Mouse (Mus musculus) neural tube, embryonic 13.5 days (tissue): ENCODE results near the gene Lss. TPM values are rescaled to one million over a fixed set of nuclear protein-coding genes. Genes with fewer than 3 reads are reported as not detected.

Experiments used
- ATAC-seq: fragments of 200-750 bp; cut with Nextera tagmentation; 2 replicates; pipeline ENCODE4 v1.8.0; 2017; ENCODE audit warnings: low read depth, mild to moderate bottlenecking, moderate TSS enrichment, moderate library complexity
- H3K27ac ChIP-seq: fragments of 300-500 bp; sonication (generic); replicated peaks from 2 replicates; pipeline ENCODE4 v1.5.1; 2015; ENCODE audit warnings: moderate library complexity, mild to moderate bottlenecking, inconsistent platforms
- H3K27me3 ChIP-seq: fragments of 300-500 bp; sonication (generic); 2 replicates; pipeline ENCODE4 v1.6.1; 2015; ENCODE audit warnings: mild to moderate bottlenecking, inconsistent platforms
- H3K36me3 ChIP-seq: fragments of 300-500 bp; sonication (generic); 2 replicates; pipeline ENCODE4 v1.6.1; 2015; ENCODE audit warnings: mild to moderate bottlenecking, inconsistent platforms
- H3K4me1 ChIP-seq: fragments of 300-500 bp; sonication (generic); replicated peaks from 2 replicates; pipeline ENCODE4 v1.6.1; 2015; ENCODE audit warnings: inconsistent platforms
- H3K4me2 ChIP-seq: fragments of 300-500 bp; sonication (generic); 2 replicates; pipeline ENCODE4 v1.6.1; 2015; ENCODE audit warnings: inconsistent platforms, mild to moderate bottlenecking, moderate library complexity
- H3K4me3 ChIP-seq: fragments of 300-500 bp; sonication (generic); 2 replicates; pipeline ENCODE4 v1.5.1; 2015; ENCODE audit warnings: mild to moderate bottlenecking, inconsistent platforms
- H3K9ac ChIP-seq: fragments of 300-500 bp; sonication (generic); 2 replicates; pipeline ENCODE4 v1.6.1; 2015; ENCODE audit warnings: moderate library complexity, mild to moderate bottlenecking, inconsistent platforms
- H3K9me3 ChIP-seq: fragments of 300-500 bp; sonication (generic); 2 replicates; pipeline ENCODE4 v1.6.1; 2016; ENCODE audit warnings: inconsistent platforms
- WGBS: fragments of 180-500 bp; shearing (Covaris S2); methylation state at CpG from one replicate; pipeline ENCODE4 v1.1.7; 2015; 5-methylcytosine and 5-hydroxymethylcytosine counted together
- polyA plus RNA-seq: library from polyadenylated mRNA; unstranded; fragments of >200 nt; fragmentation: Nextera tagmentation; extraction: Ambion mirVana; gene quantifications from 2 replicates; pipeline ENCODE4 v1.2.1, GENCODE M21; 2015

The Lss gene
- polyA plus RNA-seq = 35.5 and 38.7 TPM in 2 replicates

- H3K4me3 ChIP-seq = peak within 1 kb of the TSS; percentile 68
- H3K4me1 ChIP-seq = peaks cover 34% of the 10 kb centered on the region
- H3K4me2 ChIP-seq = peak within 1 kb of the TSS; percentile 79
- peak; percentile 100 for ATAC-seq
- peak within 1 kb of the TSS; percentile 81 for H3K27ac ChIP-seq
- under 1% methylated on average over 37 of the region's 37 CpGs for WGBS
- H3K36me3 ChIP-seq = peaks cover 27% of the 10 kb centered on the region
- no peaks in the 10 kb centered on the region for H3K27me3 ChIP-seq
- H3K9ac ChIP-seq = peak within 1 kb of the TSS; percentile 86
- H3K9me3 ChIP-seq = no peaks in the 10 kb centered on the region
Observed at GRCm38 (mm10) chr10:76531375-76531774, at the start of gene Lss. Gene Lss, plus strand, starts transcription at chr10:76531588.

GRCm38 (mm10) chr10:76486302-76486701, 45.1 kb upstream of the Lss start:
- Histone ChIP-seq H3K4me3 (no peak overlapping the region), H3K4me2 (no peak overlapping the region), H3K9me3 (no peaks in the 10 kb centered on the region), H3K4me1 (no peaks in the 10 kb centered on the region), H3K27me3 (no peaks in the 10 kb centered on the region), H3K36me3 (peaks cover 98% of the 10 kb centered on the region), H3K27ac (no peak overlapping the region), H3K9ac (no peak overlapping the region)
- ATAC-seq = no peak
- 95% methylated on average over 2 of the region's 2 CpGs for WGBS

- Histone ChIP-seq H3K36me3 (peaks cover 95% of the 10 kb centered on the region), H3K9ac (no peak overlapping the region), H3K4me2 (no peak overlapping the region), H3K9me3 (no peaks in the 10 kb centered on the region), H3K27me3 (no peaks in the 10 kb centered on the region), H3K4me3 (no peak overlapping the region), H3K27ac (no peak overlapping the region), H3K4me1 (no peaks in the 10 kb centered on the region)
- 95% methylated on average over 8 of the region's 8 CpGs for WGBS
- no peak for ATAC-seq
Observed at GRCm38 (mm10) chr10:76488265-76488664, 43.1 kb upstream of the Lss start.

- 93% methylated on average over 15 of the region's 15 CpGs for WGBS
- no peak for ATAC-seq
- Histone ChIP-seq H3K36me3 (peaks cover 95% of the 10 kb centered on the region), H3K4me3 (no peak overlapping the region), H3K4me1 (no peaks in the 10 kb centered on the region), H3K9ac (no peak overlapping the region), H3K4me2 (no peak overlapping the region), H3K9me3 (no peaks in the 10 kb centered on the region), H3K27me3 (no peaks in the 10 kb centered on the region), H3K27ac (no peak overlapping the region)
Observed at GRCm38 (mm10) chr10:76489205-76489604, 42.2 kb upstream of the Lss start.

GRCm38 (mm10) chr10:76493527-76493926, 37.9 kb upstream of the Lss start:
- 88% methylated on average over 1 of the region's 1 CpGs for WGBS
- H3K9ac ChIP-seq = no peak overlapping the region
- H3K4me1 ChIP-seq = no peaks in the 10 kb centered on the region
- H3K27ac ChIP-seq = no peak overlapping the region
- no peak for ATAC-seq
- peaks cover 90% of the 10 kb centered on the region for H3K36me3 ChIP-seq
- no peak overlapping the region for H3K4me2 ChIP-seq
- no peaks in the 10 kb centered on the region for H3K27me3 ChIP-seq
- H3K4me3 ChIP-seq = no peak overlapping the region
- H3K9me3 ChIP-seq = no peaks in the 10 kb centered on the region

- Histone ChIP-seq H3K9ac (no peak overlapping the region), H3K9me3 (no peaks in the 10 kb centered on the region), H3K27ac (no peak overlapping the region), H3K27me3 (no peaks in the 10 kb centered on the region), H3K36me3 (peaks cover 90% of the 10 kb centered on the region), H3K4me3 (no peak overlapping the region), H3K4me1 (no peaks in the 10 kb centered on the region), H3K4me2 (no peak overlapping the region)
- 95% methylated on average over 6 of the region's 6 CpGs for WGBS
- ATAC-seq = no peak
Observed at GRCm38 (mm10) chr10:76495501-76495900, 35.9 kb upstream of the Lss start.

GRCm38 (mm10) chr10:76496366-76496765, 35.0 kb upstream of the Lss start:
- H3K36me3 ChIP-seq = peaks cover 90% of the 10 kb centered on the region
- H3K9me3 ChIP-seq = no peaks in the 10 kb centered on the region
- no peak overlapping the region for H3K4me2 ChIP-seq
- H3K4me1 ChIP-seq = no peaks in the 10 kb centered on the region
- no peak overlapping the region for H3K27ac ChIP-seq
- 95% methylated on average over 7 of the region's 7 CpGs for WGBS
- no peak for ATAC-seq
- H3K4me3 ChIP-seq = no peak overlapping the region
- H3K9ac ChIP-seq = no peak overlapping the region
- no peaks in the 10 kb centered on the region for H3K27me3 ChIP-seq

GRCm38 (mm10) chr10:76497522-76497921, 33.9 kb upstream of the Lss start:
- Histone ChIP-seq H3K9ac (no peak overlapping the region), H3K4me3 (no peak overlapping the region), H3K36me3 (peaks cover 94% of the 10 kb centered on the region), H3K27me3 (no peaks in the 10 kb centered on the region), H3K4me2 (no peak overlapping the region), H3K27ac (no peak overlapping the region), H3K9me3 (no peaks in the 10 kb centered on the region), H3K4me1 (no peaks in the 10 kb centered on the region)
- 96% methylated on average over 4 of the region's 4 CpGs for WGBS
- no peak for ATAC-seq

GRCm38 (mm10) chr10:76504271-76504943, 27.0 kb upstream of the Lss start:
- Histone ChIP-seq H3K27ac (no peak overlapping the region), H3K4me2 (no peak overlapping the region), H3K36me3 (peaks cover 94% of the 10 kb centered on the region), H3K9ac (no peak overlapping the region), H3K4me1 (no peaks in the 10 kb centered on the region), H3K9me3 (no peaks in the 10 kb centered on the region), H3K27me3 (no peaks in the 10 kb centered on the region), H3K4me3 (no peak overlapping the region)
- no peak for ATAC-seq
- 90% methylated on average over 11 of the region's 11 CpGs for WGBS

GRCm38 (mm10) chr10:76505865-76506264, 25.5 kb upstream of the Lss start:
- ATAC-seq = no peak
- Histone ChIP-seq H3K4me1 (no peaks in the 10 kb centered on the region), H3K9ac (no peak overlapping the region), H3K4me2 (no peak overlapping the region), H3K27ac (no peak overlapping the region), H3K4me3 (no peak overlapping the region), H3K36me3 (peaks cover 93% of the 10 kb centered on the region), H3K9me3 (no peaks in the 10 kb centered on the region), H3K27me3 (no peaks in the 10 kb centered on the region)
- 95% methylated on average over 7 of the region's 7 CpGs for WGBS

GRCm38 (mm10) chr10:76512965-76513583, 18.3 kb upstream of the Lss start:
- Histone ChIP-seq H3K4me1 (no peaks in the 10 kb centered on the region), H3K36me3 (peaks cover 87% of the 10 kb centered on the region), H3K9me3 (0 out of 2 replicates have a peak, but pooled peaks cover 2% of the 10 kb centered on the region), H3K27me3 (no peaks in the 10 kb centered on the region), H3K9ac (no peak overlapping the region), H3K27ac (no peak overlapping the region), H3K4me3 (no peak overlapping the region), H3K4me2 (no peak overlapping the region)
- 46% methylated on average over 5 of the region's 5 CpGs for WGBS
- 0 out of 2 replicates have a peak, but pooled peaks have one; percentile 19 for ATAC-seq

- peak overlapping the region; percentile 57 for H3K27ac ChIP-seq
Observed at GRCm38 (mm10) chr10:76530922-76531321, 466 bp upstream of the Lss start.

More at GRCm38 (mm10) chr10:76530922-76531321, 466 bp upstream of the Lss start:
- Histone ChIP-seq H3K9ac (peak overlapping the region; percentile 71), H3K4me1 (peaks cover 34% of the 10 kb centered on the region), H3K36me3 (peaks cover 23% of the 10 kb centered on the region), H3K4me3 (peak overlapping the region; percentile 68), H3K27me3 (no peaks in the 10 kb centered on the region), H3K9me3 (no peaks in the 10 kb centered on the region), H3K4me2 (peak overlapping the region; percentile 79)
- under 1% methylated on average over 11 of the region's 11 CpGs for WGBS
- ATAC-seq = peak; percentile 60
